Mouse (Mus musculus) embryonic facial prominence, embryonic 11.5 days (tissue): Measurements from ENCODE around the gene Kctd21. TPM values are rescaled to one million over a fixed set of nuclear protein-coding genes. Genes with fewer than 3 reads are reported as not detected.

Experiments used
- ATAC-seq: fragments of 200-750 bp; cut with Nextera tagmentation; replicated peaks from 2 replicates; pipeline ENCODE4 v1.8.0; 2017; ENCODE audit warnings: low read depth; ENCODE audit not compliant: insufficient number of reproducible peaks, low FRiP score, low TSS enrichment
- DNase-seq: peaks from one replicate; pipeline ENCODE4 v3.0.0-alpha.2; 2015; ENCODE audit warnings: low spot score
- H3K27ac ChIP-seq: fragments of 300-500 bp; sonication (generic); replicated peaks from 2 replicates; pipeline ENCODE4 v1.5.1; 2014; ENCODE audit warnings: mild to moderate bottlenecking, low read depth, low read length, control low read depth
- H3K27me3 ChIP-seq: fragments of 300-500 bp; sonication (generic); 2 replicates; pipeline ENCODE4 v1.6.1; 2014; ENCODE audit warnings: mild to moderate bottlenecking, low read length, moderate library complexity, mixed read lengths; ENCODE audit not compliant: control insufficient read depth, insufficient read depth
- H3K36me3 ChIP-seq: fragments of 300-500 bp; sonication (generic); replicated peaks from 2 replicates; pipeline ENCODE4 v1.6.1; 2014; ENCODE audit warnings: low read depth, mild to moderate bottlenecking, low read length, moderate library complexity, mixed read lengths; ENCODE audit not compliant: control insufficient read depth, insufficient read depth
- H3K4me1 ChIP-seq: fragments of 300-500 bp; sonication (generic); 2 replicates; pipeline ENCODE4 v1.6.1; 2014; ENCODE audit warnings: low read length, mixed read lengths; ENCODE audit not compliant: control insufficient read depth, insufficient read depth
- H3K4me2 ChIP-seq: fragments of 300-500 bp; sonication (generic); 2 replicates; pipeline ENCODE4 v1.6.1; 2014; ENCODE audit warnings: low read depth, mild to moderate bottlenecking, control low read depth, low read length, moderate library complexity
- H3K4me3 ChIP-seq: fragments of 300-500 bp; sonication (generic); 2 replicates; pipeline ENCODE4 v1.5.1; 2014; ENCODE audit warnings: low read depth, low read length, control low read depth
- H3K9ac ChIP-seq: fragments of 300-500 bp; sonication (generic); replicated peaks from 2 replicates; pipeline ENCODE4 v1.6.1; 2014; ENCODE audit warnings: mild to moderate bottlenecking, control low read depth, low read length
- H3K9me3 ChIP-seq: fragments of 300-500 bp; sonication (generic); replicated peaks from 2 replicates; pipeline ENCODE4 v1.6.1; 2016; ENCODE audit warnings: mild to moderate bottlenecking, low read length, inconsistent platforms, mixed read lengths; ENCODE audit not compliant: control insufficient read depth
- WGBS: fragments of 180-500 bp; shearing (Covaris S2); extraction: QIAGEN DNeasy Blood & Tissue Kit; methylation state at CpG from one replicate; pipeline ENCODE4 v1.1.7; 2014; 5-methylcytosine and 5-hydroxymethylcytosine counted together
- polyA plus RNA-seq: library from polyadenylated mRNA; unstranded; fragments of >200 nt; fragmentation: Nextera tagmentation; extraction: Ambion mirVana; gene quantifications from 2 replicates; pipeline ENCODE4 v1.2.1, GENCODE M21; 2014

The Kctd21 gene
- polyA plus RNA-seq, 1 experiment from 2014 or later, result 5.0 TPM

DNA sequence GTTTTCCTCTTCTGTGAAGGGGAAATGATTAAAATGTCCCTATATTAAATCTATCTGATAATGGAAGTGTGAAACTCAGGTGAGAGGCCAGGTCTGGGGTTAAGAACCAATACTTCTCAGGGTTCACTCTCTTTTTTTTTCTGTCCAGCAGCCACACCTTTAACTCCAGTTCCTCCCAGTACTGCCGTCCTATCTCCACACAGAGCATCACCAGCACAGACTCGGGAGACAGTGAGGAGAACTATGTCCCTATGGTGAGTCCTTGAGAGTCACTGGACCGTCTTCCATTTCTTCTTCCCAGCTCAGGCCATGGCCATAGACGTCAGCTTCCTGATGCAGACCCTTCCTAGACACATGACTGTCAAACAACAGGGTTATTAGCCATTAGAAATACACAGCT lies 29.3 kb upstream of the Kctd21 start:
- Histone ChIP-seq H3K36me3 (peaks cover 3% of the 10 kb centered on the region), H3K4me1 (no peaks in the 10 kb centered on the region), H3K27ac (no peak overlapping the region), H3K9ac (no peak overlapping the region), H3K4me2 (no peak overlapping the region), H3K9me3 (no peaks in the 10 kb centered on the region), H3K27me3 (no peaks in the 10 kb centered on the region), H3K4me3 (no peak overlapping the region)
- no peak for ATAC-seq
- DNase-seq, result no peak
- 81% methylated on average over 4 of the region's 4 CpGs for WGBS

DNA sequence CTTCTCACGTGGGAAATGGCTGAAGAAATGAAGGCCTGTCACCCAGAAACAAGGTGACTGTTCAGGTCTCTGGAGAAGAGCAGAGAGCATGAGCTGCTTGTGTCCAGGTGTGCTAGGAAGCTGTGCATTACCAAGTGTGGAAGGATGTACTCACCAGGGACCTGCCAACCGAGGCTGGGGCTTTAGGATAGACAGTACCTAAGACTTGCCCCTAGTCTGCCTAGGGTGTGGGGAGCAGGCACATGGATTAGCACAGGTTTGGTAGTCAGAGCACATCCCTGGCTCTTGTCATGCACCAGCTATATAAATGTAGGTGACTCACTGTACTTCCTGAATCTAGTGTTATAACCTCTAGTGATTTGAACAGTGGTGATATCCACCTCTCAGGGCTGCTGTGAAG lies 28.5 kb upstream of the Kctd21 start:
- DNase-seq (no peak), ATAC-seq (no peak)
- Histone ChIP-seq H3K27me3 (no peaks in the 10 kb centered on the region), H3K9ac (no peak overlapping the region), H3K4me2 (no peak overlapping the region), H3K4me1 (no peaks in the 10 kb centered on the region), H3K36me3 (peaks cover 3% of the 10 kb centered on the region), H3K27ac (no peak overlapping the region), H3K9me3 (no peaks in the 10 kb centered on the region), H3K4me3 (no peak overlapping the region)
- WGBS, result 70% methylated on average over 2 of the region's 2 CpGs

DNA sequence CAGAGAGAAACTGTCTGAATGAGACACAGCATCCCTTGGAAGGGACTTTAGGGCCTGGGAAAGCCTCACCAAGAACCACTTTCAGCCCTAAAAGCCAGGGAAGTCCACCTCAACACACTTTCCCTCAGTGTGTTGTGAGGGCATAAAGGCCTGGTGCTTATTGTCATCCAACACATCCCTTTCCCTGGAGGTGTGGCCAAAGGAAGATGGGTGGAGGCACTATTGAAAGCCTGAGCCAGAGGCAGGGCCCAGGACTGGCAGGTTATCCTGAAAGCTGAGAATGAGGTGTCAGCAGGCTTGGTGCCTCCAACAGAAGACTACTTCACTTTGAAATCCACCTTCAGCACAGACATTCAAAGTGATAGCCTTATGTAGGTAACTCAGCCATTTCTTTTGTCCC lies 27.7 kb upstream of the Kctd21 start:
- DNase-seq (no peak), ATAC-seq (no peak)
- Histone ChIP-seq H3K27ac (no peak overlapping the region), H3K4me3 (no peak overlapping the region), H3K27me3 (no peaks in the 10 kb centered on the region), H3K4me2 (no peak overlapping the region), H3K4me1 (no peaks in the 10 kb centered on the region), H3K9ac (no peak overlapping the region), H3K36me3 (peaks cover 3% of the 10 kb centered on the region), H3K9me3 (no peaks in the 10 kb centered on the region)

DNA sequence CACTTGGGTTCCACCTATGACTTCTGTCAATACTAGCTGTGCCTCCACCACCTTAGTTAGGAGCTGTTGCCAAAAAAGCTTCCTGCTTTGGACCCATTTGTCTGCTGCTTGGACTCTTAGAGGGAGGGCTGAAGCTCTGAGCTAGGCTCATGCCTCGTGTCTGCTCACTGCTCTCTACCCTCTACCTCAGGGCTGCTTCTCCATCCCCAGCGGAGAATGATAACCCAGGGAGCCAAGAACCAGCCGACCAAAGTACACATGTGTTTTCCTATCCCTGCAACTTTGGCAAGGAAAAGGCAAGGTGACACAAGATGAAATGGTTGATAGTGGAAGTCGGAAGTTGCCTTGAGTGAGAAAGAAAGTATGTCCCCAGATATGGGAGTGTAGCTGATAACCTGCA lies 26.9 kb upstream of the Kctd21 start:
- H3K4me2 ChIP-seq, result no peak overlapping the region
- H3K27ac ChIP-seq, result no peak overlapping the region
- ATAC-seq (no peak), DNase-seq (no peak)
- H3K27me3 ChIP-seq, result no peaks in the 10 kb centered on the region
- H3K9me3 ChIP-seq, result no peaks in the 10 kb centered on the region
- H3K36me3 ChIP-seq, result peaks cover 3% of the 10 kb centered on the region
- no peak overlapping the region for H3K9ac ChIP-seq
- WGBS, result 91% methylated on average over 4 of the region's 4 CpGs
- no peaks in the 10 kb centered on the region for H3K4me1 ChIP-seq
- H3K4me3 ChIP-seq, result no peak overlapping the region

DNA sequence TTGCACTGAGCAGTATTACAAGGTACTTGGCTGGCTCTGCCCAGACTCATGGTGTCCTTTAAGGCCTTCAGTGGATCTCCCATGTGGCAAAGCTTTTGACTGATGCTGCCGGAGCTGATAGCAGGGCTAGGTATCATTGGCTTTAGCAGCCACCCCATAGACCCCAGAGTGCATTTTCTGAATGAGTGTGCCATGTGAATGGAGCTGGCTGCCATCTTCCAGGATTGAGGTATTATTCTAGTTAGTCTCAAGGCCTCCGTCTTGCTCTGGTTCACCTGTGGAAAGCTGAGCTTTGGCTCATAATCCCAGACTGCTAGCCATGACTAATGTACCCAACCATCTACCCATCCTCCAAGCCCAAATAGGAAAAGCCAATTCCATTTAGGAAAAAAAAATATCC lies 25.3 kb upstream of the Kctd21 start:
- Histone ChIP-seq H3K4me2 (no peak overlapping the region), H3K9me3 (no peaks in the 10 kb centered on the region), H3K27ac (no peak overlapping the region), H3K27me3 (no peaks in the 10 kb centered on the region), H3K36me3 (peaks cover 3% of the 10 kb centered on the region), H3K4me3 (no peak overlapping the region), H3K9ac (no peak overlapping the region), H3K4me1 (no peaks in the 10 kb centered on the region)
- DNase-seq (no peak), ATAC-seq (no peak)
- 92% methylated on average over 2 of the region's 2 CpGs for WGBS

DNA sequence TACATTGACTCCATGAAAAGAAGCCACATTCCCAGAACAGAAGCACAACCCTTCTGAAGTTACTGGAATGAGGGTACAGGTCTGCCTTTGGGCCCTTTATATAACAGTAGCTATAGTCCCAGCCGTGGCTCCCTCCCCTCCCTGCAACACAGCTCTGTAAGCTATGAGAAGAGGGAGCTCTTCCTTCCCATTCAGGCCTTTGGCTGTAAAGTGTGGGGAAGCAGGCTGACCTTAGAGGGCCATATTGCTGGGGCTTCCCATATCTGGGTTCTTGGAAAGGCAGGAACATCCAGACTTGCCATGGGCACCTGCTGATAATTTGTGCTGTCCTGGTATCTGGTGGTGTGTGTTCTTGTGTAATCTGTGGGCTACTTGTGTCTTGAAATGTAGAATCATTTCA lies 24.6 kb upstream of the Kctd21 start:
- DNase-seq (no peak), ATAC-seq (no peak)
- no peaks in the 10 kb centered on the region for H3K9me3 ChIP-seq
- H3K27ac ChIP-seq, result no peak overlapping the region
- no peaks in the 10 kb centered on the region for H3K27me3 ChIP-seq
- WGBS, result 80% methylated on average over 1 of the region's 1 CpGs
- no peaks in the 10 kb centered on the region for H3K4me1 ChIP-seq
- no peak overlapping the region for H3K4me2 ChIP-seq
- H3K4me3 ChIP-seq, result no peak overlapping the region
- H3K36me3 ChIP-seq, result peaks cover 3% of the 10 kb centered on the region
- no peak overlapping the region for H3K9ac ChIP-seq

DNA sequence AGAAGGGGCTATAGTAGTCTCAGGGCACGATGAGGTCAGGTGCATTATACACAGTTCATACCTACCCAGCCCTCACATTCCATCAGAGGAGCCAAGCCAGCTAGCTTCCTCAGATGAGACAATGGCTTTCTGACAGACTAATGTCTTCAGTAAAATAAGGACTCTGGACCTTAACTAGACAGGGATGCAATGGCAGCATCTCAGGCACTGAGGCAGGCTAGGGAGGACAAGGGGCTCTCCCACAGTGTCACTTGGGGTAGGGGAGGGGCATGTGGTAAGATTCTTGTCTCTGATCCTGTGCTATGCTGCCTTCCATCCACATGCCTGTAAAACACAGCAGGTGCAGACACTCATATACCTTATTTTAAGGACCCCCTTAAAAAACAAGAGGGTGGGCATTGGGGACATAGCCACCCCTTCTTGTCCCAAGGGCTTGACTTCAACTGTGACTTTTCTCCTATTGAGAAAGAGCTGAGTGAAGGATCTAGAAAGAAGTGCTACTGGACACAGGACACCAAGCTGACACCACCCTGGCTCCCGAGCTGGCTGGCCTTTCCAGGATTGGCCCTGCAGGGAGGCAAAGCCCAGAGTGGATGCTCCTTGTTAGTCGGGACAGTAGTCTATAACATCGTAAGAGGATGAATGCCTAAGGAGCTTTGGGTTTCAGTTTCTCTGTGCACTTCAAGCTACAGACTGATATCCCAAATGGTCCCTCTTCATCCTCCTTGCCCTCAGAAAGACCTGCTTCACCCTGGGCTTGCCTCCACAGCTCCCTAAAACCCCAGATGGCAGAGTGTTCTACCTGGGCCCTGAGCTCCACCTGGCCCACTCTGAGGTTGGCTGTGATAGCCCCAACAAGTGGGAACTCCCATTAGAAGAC lies 22.4 kb upstream of the Kctd21 start:
- H3K4me3 ChIP-seq, result no peak overlapping the region
- 80% methylated on average over 4 of the region's 4 CpGs for WGBS
- no peaks in the 10 kb centered on the region for H3K36me3 ChIP-seq
- no peak for ATAC-seq
- H3K4me2 ChIP-seq, result no peak overlapping the region
- H3K4me1 ChIP-seq, result no peaks in the 10 kb centered on the region
- H3K9me3 ChIP-seq, result no peaks in the 10 kb centered on the region
- H3K9ac ChIP-seq, result no peak overlapping the region
- no peak for DNase-seq
- H3K27ac ChIP-seq, result no peak overlapping the region
- no peaks in the 10 kb centered on the region for H3K27me3 ChIP-seq

DNA sequence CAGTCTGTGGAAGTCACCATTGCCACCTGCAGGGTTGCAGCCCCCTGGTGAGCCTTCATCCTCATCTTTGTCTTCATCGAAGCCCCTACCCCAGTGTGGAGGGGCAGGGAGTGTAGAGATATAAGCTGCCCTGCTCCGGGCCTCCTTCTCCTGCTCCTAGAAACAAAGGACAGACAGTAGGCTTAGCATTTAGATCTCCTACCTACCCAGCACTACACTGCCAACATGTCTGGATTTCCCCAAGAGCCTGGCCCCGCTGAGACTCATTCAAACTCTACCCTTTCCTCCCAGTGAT lies 21.8 kb upstream of the Kctd21 start:
- Histone ChIP-seq H3K36me3 (no peaks in the 10 kb centered on the region), H3K27ac (no peak overlapping the region)
- 85% methylated on average over 3 of the region's 3 CpGs for WGBS

More for the DNA sequence above, 21.8 kb upstream of the Kctd21 start:
- Histone ChIP-seq H3K9ac (no peak overlapping the region), H3K4me1 (no peaks in the 10 kb centered on the region), H3K4me2 (no peak overlapping the region), H3K27me3 (no peaks in the 10 kb centered on the region), H3K4me3 (no peak overlapping the region), H3K9me3 (no peaks in the 10 kb centered on the region)
- no peak for DNase-seq
- ATAC-seq, result no peak
